Mouse (Mus musculus) cerebellum, postnatal 10 days (tissue): Measurements from ENCODE around the gene Pttg1.

Experiments
- DNase-seq, 2 experiments: peaks; one replicate each; pipeline ENCODE4 v3.0.0; 2021; ENCODE audit warnings: mixed read lengths in 2 of 2

Gene Pttg1

GRCm38 (mm10) chr11:43425824-43426413, at the start of gene Pttg1:
Gene Pttg1, minus strand, starts transcription at chr11:43426251.
- peak; percentile 76 to 81 for DNase-seq

- peak; percentile 27 to 43 for DNase-seq
These were observed 48.2 kb upstream of the Pttg1 start, which contains the start of gene C1qtnf2 for GRCm38 (mm10) chr11:43474225-43474774. Gene C1qtnf2, plus strand, starts transcription at chr11:43474276.

- no peak for DNase-seq
These were observed 47.7 kb upstream of the Pttg1 start for GRCm38 (mm10) chr11:43473635-43474224.

- no peak for DNase-seq
These were observed 47.1 kb upstream of the Pttg1 start for GRCm38 (mm10) chr11:43473115-43473514.

- no peak for DNase-seq
These were observed 45.1 kb upstream of the Pttg1 start for GRCm38 (mm10) chr11:43470881-43471820.

- DNase-seq: no peak
These were observed 44.1 kb upstream of the Pttg1 start for GRCm38 (mm10) chr11:43470118-43470517.

- DNase-seq: no peak
These were observed 37.2 kb upstream of the Pttg1 start for GRCm38 (mm10) chr11:43463204-43463603.

- DNase-seq: no peak
These were observed 26.2 kb upstream of the Pttg1 start for GRCm38 (mm10) chr11:43452266-43452665.

GRCm38 (mm10) chr11:43451322-43451721, 25.3 kb upstream of the Pttg1 start:
- no peak for DNase-seq

- peak; percentile 62 to 71 for DNase-seq
These were observed 23.9 kb upstream of the Pttg1 start for GRCm38 (mm10) chr11:43449916-43450315.

- DNase-seq: no peak
These were observed 17.1 kb upstream of the Pttg1 start for GRCm38 (mm10) chr11:43443183-43443582.

- no peak for DNase-seq
These were observed 15.1 kb upstream of the Pttg1 start for GRCm38 (mm10) chr11:43441121-43441520.

- no peak for DNase-seq
These were observed 8.0 kb upstream of the Pttg1 start for GRCm38 (mm10) chr11:43434024-43434407.

GRCm38 (mm10) chr11:43433254-43434023, 7.4 kb upstream of the Pttg1 start, which contains the start of gene Slu7:
Gene Slu7, plus strand, starts transcription at chr11:43433744.
- peak; percentile 85 to 86 for DNase-seq

GRCm38 (mm10) chr11:43426414-43426884, 398 bp upstream of the Pttg1 start:
- no peak for DNase-seq

- DNase-seq: no peak
These were observed 813 bp downstream of the Pttg1 start for GRCm38 (mm10) chr11:43425166-43425709.

- DNase-seq: peak in 1 of 2 experiments; percentile 13
These were observed 1.7 kb downstream of the Pttg1 start for GRCm38 (mm10) chr11:43424386-43424785.

- DNase-seq: no peak
These were observed 8.8 kb downstream of the Pttg1 start for GRCm38 (mm10) chr11:43417201-43417600.

- DNase-seq: peak; percentile 90 to 93
These were observed 13.1 kb downstream of the Pttg1 start for GRCm38 (mm10) chr11:43412771-43413451.

GRCm38 (mm10) chr11:43411413-43411812, 14.6 kb downstream of the Pttg1 start:
- peak; percentile 80 to 87 for DNase-seq

GRCm38 (mm10) chr11:43410291-43410690, 15.8 kb downstream of the Pttg1 start:
- DNase-seq: no peak
